Mouse (Mus musculus) ES-E14 (cell line): Measurements from ENCODE around the gene Gm6588. TPM values are rescaled to one million over a fixed set of nuclear protein-coding genes. Genes with fewer than 3 reads are reported as not detected.

Experiments
- DNase-seq: peaks from one replicate; pipeline ENCODE4 v3.0.0-alpha.2; 2013; ENCODE audit warnings: low read depth, low spot score
- H3K27ac ChIP-seq: 2 replicates; pipeline ENCODE4 v1.5.1; 2012; ENCODE audit warnings: low read depth, mild to moderate bottlenecking, low read length, moderate library complexity, mixed read lengths; ENCODE audit not compliant: poor library complexity, insufficient read depth, severe bottlenecking
- H3K36me3 ChIP-seq: 2 replicates; pipeline ENCODE4 v1.6.1; 2012; ENCODE audit warnings: mild to moderate bottlenecking, low read length, moderate library complexity, mixed read lengths; ENCODE audit not compliant: control insufficient read depth, poor library complexity, insufficient read depth, severe bottlenecking
- H3K4me1 ChIP-seq, 2 experiments: fragments of 150-350 bp in 1 of 2; sonication (generic) in 1 of 2; 2 replicates each; pipeline ENCODE4 v1.6.1; 2012; ENCODE audit warnings: low read length in 2 of 2, mild to moderate bottlenecking in 1 of 2, mixed read lengths in 1 of 2; ENCODE audit not compliant: control insufficient read depth in 2 of 2, insufficient read depth in 2 of 2, poor library complexity in 1 of 2
- H3K4me3 ChIP-seq, 2 experiments: fragments of 150-350 bp in 1 of 2; sonication (generic) in 1 of 2; 2 replicates each; pipeline ENCODE4 v1.5.1; 2012; ENCODE audit warnings: low read length in 2 of 2, low read depth in 1 of 2, mild to moderate bottlenecking in 1 of 2, mixed read lengths in 1 of 2; ENCODE audit not compliant: insufficient read depth in 1 of 2, poor library complexity in 1 of 2, severe bottlenecking in 1 of 2
- H3K9ac ChIP-seq: 2 replicates; pipeline ENCODE4 v1.6.1; 2012; ENCODE audit warnings: low read depth, mild to moderate bottlenecking, low read length, mixed read lengths; ENCODE audit not compliant: poor library complexity, insufficient read depth, severe bottlenecking
- H3K9me3 ChIP-seq: fragments of 150-350 bp; sonication (generic); 2 replicates; pipeline ENCODE4 v1.6.1; 2012; ENCODE audit warnings: low read depth, mild to moderate bottlenecking, low read length; ENCODE audit not compliant: control insufficient read depth, insufficient read depth
- CHD2 ChIP-seq: IDR thresholded peaks from 2 replicates; pipeline ENCODE4 v1.6.1; 2014; ENCODE audit warnings: mild to moderate bottlenecking, low read depth, low read length, inconsistent platforms
- HCFC1 ChIP-seq: IDR thresholded peaks from 2 replicates; pipeline ENCODE4 v1.6.1; 2012; ENCODE audit warnings: low read length, inconsistent platforms, borderline replicate concordance; ENCODE audit not compliant: insufficient read depth
- MAFK ChIP-seq: IDR thresholded peaks from 2 replicates; pipeline ENCODE4 v1.6.1; 2014; ENCODE audit warnings: mild to moderate bottlenecking, low read depth, low read length, inconsistent platforms; ENCODE audit not compliant: insufficient read depth
- ZC3H11A ChIP-seq: IDR thresholded peaks from 2 replicates; pipeline ENCODE4 v1.6.1; 2012; ENCODE audit warnings: low read depth, mild to moderate bottlenecking, inconsistent platforms, low read length, borderline replicate concordance
- ZNF384 ChIP-seq: IDR thresholded peaks from 2 replicates; pipeline ENCODE4 v1.6.1; 2012; ENCODE audit warnings: low read depth, low read length, inconsistent platforms
- in situ Hi-C, 2 experiments: fragments of 600-800 bp; cut with MboI; formaldehyde crosslinking; loops; one replicate each; pipeline ENCODE4 v1.15.1; 2025; ENCODE audit warnings: low sequenced_read_pairs in 2 of 2, inconsistent platforms in 1 of 2; ENCODE audit not compliant: unreplicated experiment in 2 of 2
- total RNA-seq: library from RNA; depleted of rRNA; stranded (reverse); fragments of 300-350 nt; gene quantifications from 2 replicates; pipeline ENCODE4 v1.2.3, GENCODE M21; 2012; rRNA removed

Gm6588 gene
- 0.09 TPM in 1 of 2 replicates, not detected in the other for total RNA-seq

- H3K9ac ChIP-seq, result no peak within 1 kb of the TSS
- no peaks in the 10 kb centered on the region for H3K9me3 ChIP-seq
- H3K36me3 ChIP-seq, result no peaks in the 10 kb centered on the region
- TF ChIP-seq HCFC1 (no peak), ZNF384 (peak; percentile 91)
- H3K4me3 ChIP-seq, result peak within 1 kb of the TSS in 1 of 2 experiments; percentile 66; a peak in 2 of 4 replicates
- H3K4me1 ChIP-seq, result peaks cover 3 to 4% of the 10 kb centered on the region in 2 experiments; a peak in 1 of 4 replicates
- no peak within 1 kb of the TSS for H3K27ac ChIP-seq
- in situ Hi-C loops, result loop anchor here in 1 of 2 experiments (25.0 kb wide), 1 partner anchor 613 kb away; the partner anchor contains the start of gene Crybb2
- peak; percentile 37 for DNase-seq
Measured at GRCm38 (mm10) chr5:112448747-112449440, at the start of gene Gm6588. Gene Gm6588 (plus strand): TSS chr5:112449426.

GRCm38 (mm10) chr5:112402437-112402836 lies 46.8 kb upstream of the Gm6588 start:
- TF ChIP-seq ZNF384, result no peak
- TF ChIP-seq ZC3H11A, result no peak
- no peak for TF ChIP-seq MAFK
- no peak for TF ChIP-seq CHD2
- no peak for TF ChIP-seq HCFC1
- Histone ChIP-seq H3K9ac (no peak overlapping the region), H3K4me1 (no peaks in the 10 kb centered on the region), H3K27ac (no peak overlapping the region), H3K9me3 (no peaks in the 10 kb centered on the region), H3K4me3 (no peak overlapping the region), H3K36me3 (no peaks in the 10 kb centered on the region)
- in situ Hi-C loops, result no loop called here
- DNase-seq, result no peak

GRCm38 (mm10) chr5:112406017-112406416 lies 43.2 kb upstream of the Gm6588 start:
- no peaks in the 10 kb centered on the region for H3K4me1 ChIP-seq
- in situ Hi-C loops, result no loop called here
- H3K9me3 ChIP-seq, result no peaks in the 10 kb centered on the region
- H3K36me3 ChIP-seq, result no peaks in the 10 kb centered on the region
- H3K27ac ChIP-seq, result no peak overlapping the region
- TF ChIP-seq ZC3H11A (no peak), ZNF384 (no peak)
- H3K9ac ChIP-seq, result no peak overlapping the region
- H3K4me3 ChIP-seq, result no peak overlapping the region
- no peak for DNase-seq

- Histone ChIP-seq H3K27ac (no peak overlapping the region), H3K36me3 (no peaks in the 10 kb centered on the region), H3K9me3 (no peaks in the 10 kb centered on the region), H3K4me3 (no peak overlapping the region), H3K9ac (no peak overlapping the region), H3K4me1 (peaks cover 2 to 5% of the 10 kb centered on the region in 2 experiments; a peak in 2 of 4 replicates)
- no peak for DNase-seq
- in situ Hi-C loops, result no loop called here
- TF ChIP-seq ZC3H11A (no peak), CHD2 (no peak), ZNF384 (no peak), HCFC1 (no peak), MAFK (no peak)
Measured at GRCm38 (mm10) chr5:112409274-112409673, 40.0 kb upstream of the Gm6588 start.

GRCm38 (mm10) chr5:112411072-112411471 lies 38.2 kb upstream of the Gm6588 start:
- no peaks in the 10 kb centered on the region for H3K9me3 ChIP-seq
- in situ Hi-C loops, result no loop called here
- H3K4me1 ChIP-seq, result peaks cover 2 to 5% of the 10 kb centered on the region in 2 experiments; a peak in 2 of 4 replicates
- no peak overlapping the region for H3K4me3 ChIP-seq
- no peaks in the 10 kb centered on the region for H3K36me3 ChIP-seq
- H3K9ac ChIP-seq, result no peak overlapping the region
- TF ChIP-seq ZC3H11A (no peak), MAFK (no peak), ZNF384 (no peak), CHD2 (no peak), HCFC1 (no peak)
- no peak for DNase-seq
- no peak overlapping the region for H3K27ac ChIP-seq
